Mouse (Mus musculus) forebrain, embryonic 13.5 days (tissue): ENCODE results near the gene Ado. TPM values are rescaled to one million over a fixed set of nuclear protein-coding genes. Genes with fewer than 3 reads are reported as not detected.

Experiments
- ATAC-seq: fragments of 200-750 bp; cut with Nextera tagmentation; 2 replicates; pipeline ENCODE4 v1.8.0; 2017
- H3K27ac ChIP-seq: fragments of 300-500 bp; sonication (generic); 2 replicates; pipeline ENCODE4 v1.5.1; 2015; ENCODE audit warnings: inconsistent platforms, mild to moderate bottlenecking, moderate library complexity
- H3K27me3 ChIP-seq: fragments of 300-500 bp; sonication (generic); 2 replicates; pipeline ENCODE4 v1.6.1; 2015; ENCODE audit warnings: mild to moderate bottlenecking, inconsistent platforms
- H3K36me3 ChIP-seq: fragments of 300-500 bp; sonication (generic); 2 replicates; pipeline ENCODE4 v1.6.1; 2015; ENCODE audit warnings: mild to moderate bottlenecking, inconsistent platforms; ENCODE audit not compliant: poor library complexity, severe bottlenecking
- H3K4me1 ChIP-seq: fragments of 300-500 bp; sonication (generic); 2 replicates; pipeline ENCODE4 v1.6.1; 2015; ENCODE audit warnings: inconsistent platforms
- H3K4me2 ChIP-seq: fragments of 300-500 bp; sonication (generic); 2 replicates; pipeline ENCODE4 v1.6.1; 2015; ENCODE audit warnings: inconsistent platforms, mild to moderate bottlenecking, moderate library complexity
- H3K4me3 ChIP-seq: fragments of 300-500 bp; sonication (generic); 2 replicates; pipeline ENCODE4 v1.5.1; 2015; ENCODE audit warnings: mild to moderate bottlenecking, inconsistent platforms
- H3K9ac ChIP-seq: fragments of 300-500 bp; sonication (generic); 2 replicates; pipeline ENCODE4 v1.6.1; 2015; ENCODE audit warnings: mild to moderate bottlenecking, inconsistent platforms
- H3K9me3 ChIP-seq: fragments of 300-500 bp; sonication (generic); replicated peaks from 2 replicates; pipeline ENCODE4 v1.6.1; 2016; ENCODE audit warnings: inconsistent platforms
- WGBS: fragments of 180-500 bp; shearing (Covaris S2); methylation state at CpG from one replicate; pipeline ENCODE4 v1.1.7; 2015; 5-methylcytosine and 5-hydroxymethylcytosine counted together
- polyA plus RNA-seq: library from polyadenylated mRNA; unstranded; fragments of >200 nt; fragmentation: Nextera tagmentation; extraction: Ambion mirVana; gene quantifications from 2 replicates; pipeline ENCODE4 v1.2.1, GENCODE M21; 2015

The Ado gene
- polyA plus RNA-seq, 1 experiment from 2014 or later = 56.1 TPM

DNA sequence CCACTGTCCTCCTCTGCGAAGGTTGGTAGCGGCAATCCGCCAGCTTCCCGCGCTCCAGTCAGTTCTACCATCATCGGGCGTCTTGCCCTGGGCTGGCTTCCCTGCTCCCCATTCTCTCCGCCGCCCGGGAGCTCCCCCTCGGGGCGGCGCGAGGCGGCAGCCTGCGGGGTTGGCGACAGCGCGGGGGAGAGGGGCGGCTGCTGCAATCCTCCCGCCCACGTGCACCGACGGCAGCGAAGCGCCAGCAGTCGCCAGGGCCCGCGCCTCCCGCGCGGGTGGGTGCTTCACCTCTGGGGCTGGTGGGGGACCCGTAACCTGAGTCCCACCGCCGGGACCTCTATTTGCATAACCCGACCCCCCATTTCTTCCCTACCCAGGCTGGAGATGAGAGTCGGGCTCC lies 13.5 kb downstream of the Ado start, which contains the start of gene Egr2:
Gene Egr2, plus strand, starts transcription at position 220 of the 400 bp plus-strand sequence.
- H3K27ac ChIP-seq = no peak within 1 kb of the TSS
- peaks cover 99% of the 10 kb centered on the region for H3K27me3 ChIP-seq
- H3K4me3 ChIP-seq = peak within 1 kb of the TSS; percentile 53
- H3K4me1 ChIP-seq = peaks cover 39% of the 10 kb centered on the region
- under 1% methylated on average over 29 of the region's 37 CpGs for WGBS
- no peaks in the 10 kb centered on the region for H3K36me3 ChIP-seq
- H3K4me2 ChIP-seq = peak within 1 kb of the TSS; percentile 91
- no peak for ATAC-seq
- no peaks in the 10 kb centered on the region for H3K9me3 ChIP-seq
- H3K9ac ChIP-seq = peak within 1 kb of the TSS; percentile 45; the same call in 1 of the 2 replicates

DNA sequence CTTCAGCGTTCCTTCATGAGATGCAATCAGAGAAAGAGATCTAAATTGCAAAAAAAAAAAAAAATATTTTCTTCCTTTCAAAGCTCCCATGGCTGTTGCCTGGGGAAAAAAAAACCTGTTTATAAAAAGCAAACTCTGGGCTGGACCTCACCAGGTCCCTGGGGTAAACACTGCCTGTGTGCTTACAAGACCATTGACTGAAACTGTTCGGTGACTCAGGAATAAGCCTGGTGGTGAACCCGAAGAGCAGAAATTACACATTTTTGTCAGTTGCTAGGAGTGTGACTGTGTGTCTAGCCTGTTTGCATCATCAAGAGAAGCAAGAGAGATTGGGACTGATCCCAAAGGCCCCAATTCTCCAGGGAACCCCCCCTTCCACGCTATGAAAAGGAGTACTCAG lies 19.0 kb downstream of the Ado start:
- peaks cover 84% of the 10 kb centered on the region for H3K27me3 ChIP-seq
- WGBS = 83% methylated on average over 4 of the region's 4 CpGs
- H3K27ac ChIP-seq = no peak overlapping the region
- peaks cover 6% of the 10 kb centered on the region; the same call in 1 of the 2 replicates for H3K4me1 ChIP-seq
- H3K36me3 ChIP-seq = no peaks in the 10 kb centered on the region
- no peak for ATAC-seq
- no peaks in the 10 kb centered on the region for H3K9me3 ChIP-seq
- H3K4me3 ChIP-seq = no peak overlapping the region
- H3K4me2 ChIP-seq = no peak overlapping the region
- H3K9ac ChIP-seq = no peak overlapping the region

GRCm38 (mm10) chr10:67526435-67526834 lies 22.3 kb downstream of the Ado start:
- H3K4me1 ChIP-seq = peaks cover 6% of the 10 kb centered on the region; the same call in 1 of the 2 replicates
- peak; percentile 36; the same call in 1 of the 2 replicates for ATAC-seq
- H3K9ac ChIP-seq = no peak overlapping the region
- H3K27ac ChIP-seq = no peak overlapping the region
- no peak overlapping the region for H3K4me3 ChIP-seq
- H3K36me3 ChIP-seq = no peaks in the 10 kb centered on the region
- peaks cover 71% of the 10 kb centered on the region for H3K27me3 ChIP-seq
- 27% methylated on average over 9 of the region's 9 CpGs for WGBS
- H3K9me3 ChIP-seq = no peaks in the 10 kb centered on the region
- no peak overlapping the region for H3K4me2 ChIP-seq

DNA sequence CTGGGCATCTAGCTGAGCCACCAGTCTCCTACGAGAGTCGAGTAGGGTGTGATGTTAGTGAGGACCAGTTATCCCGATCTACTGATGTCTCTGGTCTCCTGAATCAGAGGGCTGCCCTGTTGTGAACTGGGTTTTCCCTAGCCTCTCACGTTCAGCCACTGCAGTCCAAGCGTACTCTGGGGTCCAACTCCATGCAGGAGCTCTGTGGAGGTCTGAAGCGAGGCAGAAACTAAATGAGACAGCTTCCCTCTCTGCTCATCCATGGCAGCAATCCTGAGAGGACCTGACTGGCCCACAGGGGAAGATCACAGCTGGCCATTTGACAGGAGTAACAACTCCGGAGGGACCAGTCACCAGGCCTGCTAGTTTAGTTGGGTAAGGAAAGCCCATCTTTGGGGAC lies 24.1 kb downstream of the Ado start:
- H3K9me3 ChIP-seq = no peaks in the 10 kb centered on the region
- no peak overlapping the region for H3K4me3 ChIP-seq
- ATAC-seq = no peak
- H3K27me3 ChIP-seq = peaks cover 54% of the 10 kb centered on the region
- H3K36me3 ChIP-seq = no peaks in the 10 kb centered on the region
- H3K4me1 ChIP-seq = peaks cover 6% of the 10 kb centered on the region; the same call in 1 of the 2 replicates
- WGBS = 89% methylated on average over 7 of the region's 7 CpGs
- H3K9ac ChIP-seq = no peak overlapping the region
- no peak overlapping the region for H3K27ac ChIP-seq
- H3K4me2 ChIP-seq = no peak overlapping the region

- H3K36me3 ChIP-seq = no peaks in the 10 kb centered on the region
- H3K4me2 ChIP-seq = no peak overlapping the region
- no peak overlapping the region for H3K27ac ChIP-seq
- H3K4me3 ChIP-seq = no peak overlapping the region
- H3K9ac ChIP-seq = no peak overlapping the region
- no peaks in the 10 kb centered on the region for H3K9me3 ChIP-seq
- H3K27me3 ChIP-seq = peaks cover 50% of the 10 kb centered on the region
- no peak for ATAC-seq
- WGBS = 86% methylated on average over 3 of the region's 3 CpGs
- H3K4me1 ChIP-seq = peaks cover 6% of the 10 kb centered on the region; the same call in 1 of the 2 replicates
These were observed 24.6 kb downstream of the Ado start for GRCm38 (mm10) chr10:67524130-67524529.

DNA sequence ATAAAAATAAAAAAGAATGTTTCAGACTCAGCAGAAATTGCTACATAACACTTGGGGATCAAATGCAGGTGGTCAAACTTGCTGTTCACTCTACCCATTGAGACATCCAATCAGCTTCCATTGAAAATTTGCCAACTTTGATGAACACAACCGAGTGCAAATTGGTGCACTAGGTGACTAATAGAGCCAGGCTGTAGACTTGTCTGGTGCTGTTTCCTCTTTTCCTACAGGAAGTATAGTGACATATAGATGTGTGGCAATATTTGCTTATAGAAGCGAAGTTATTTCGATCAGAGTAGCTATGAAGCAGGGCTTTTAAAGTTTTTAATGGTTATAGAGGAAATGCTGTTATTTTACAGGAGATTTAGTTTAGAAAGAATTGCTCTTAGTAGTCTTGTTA lies 30.0 kb downstream of the Ado start:
- 89% methylated on average over 3 of the region's 3 CpGs for WGBS
- no peaks in the 10 kb centered on the region for H3K4me1 ChIP-seq
- H3K4me2 ChIP-seq = no peak overlapping the region
- H3K4me3 ChIP-seq = no peak overlapping the region
- no peaks in the 10 kb centered on the region for H3K36me3 ChIP-seq
- H3K27ac ChIP-seq = no peak overlapping the region
- ATAC-seq = no peak
- peaks cover 17% of the 10 kb centered on the region for H3K27me3 ChIP-seq
- no peaks in the 10 kb centered on the region for H3K9me3 ChIP-seq
- no peak overlapping the region for H3K9ac ChIP-seq

GRCm38 (mm10) chr10:67512871-67513270 lies 35.9 kb downstream of the Ado start:
- no peak overlapping the region for H3K4me3 ChIP-seq
- H3K4me1 ChIP-seq = no peaks in the 10 kb centered on the region
- H3K4me2 ChIP-seq = no peak overlapping the region
- H3K36me3 ChIP-seq = no peaks in the 10 kb centered on the region
- no peak for ATAC-seq
- no peak overlapping the region for H3K27ac ChIP-seq
- H3K9ac ChIP-seq = no peak overlapping the region
- WGBS = 77% methylated on average over 7 of the region's 7 CpGs
- no peaks in the 10 kb centered on the region for H3K9me3 ChIP-seq
- no peaks in the 10 kb centered on the region for H3K27me3 ChIP-seq

- 59% methylated on average over 8 of the region's 8 CpGs for WGBS
- ATAC-seq = no peak
- no peak overlapping the region for H3K4me3 ChIP-seq
These were observed 36.5 kb downstream of the Ado start for GRCm38 (mm10) chr10:67512211-67512610.

GRCm38 (mm10) chr10:67505248-67505647 lies 43.5 kb downstream of the Ado start:
- Histone ChIP-seq H3K9me3 (no peaks in the 10 kb centered on the region), H3K9ac (no peak overlapping the region), H3K4me3 (no peak overlapping the region), H3K4me1 (no peaks in the 10 kb centered on the region), H3K36me3 (no peaks in the 10 kb centered on the region), H3K4me2 (no peak overlapping the region), H3K27me3 (0 out of 2 replicates have a peak, but pooled peaks cover 4% of the 10 kb centered on the region), H3K27ac (no peak overlapping the region)
- ATAC-seq = no peak
- WGBS = 73% methylated on average over 3 of the region's 3 CpGs

More at GRCm38 (mm10) chr10:67512211-67512610, 36.5 kb downstream of the Ado start:
- no peaks in the 10 kb centered on the region for H3K9me3 ChIP-seq
- no peaks in the 10 kb centered on the region for H3K27me3 ChIP-seq
- H3K4me1 ChIP-seq = no peaks in the 10 kb centered on the region
- no peak overlapping the region for H3K27ac ChIP-seq
- no peak overlapping the region for H3K4me2 ChIP-seq
- H3K36me3 ChIP-seq = no peaks in the 10 kb centered on the region
- no peak overlapping the region for H3K9ac ChIP-seq

DNA sequence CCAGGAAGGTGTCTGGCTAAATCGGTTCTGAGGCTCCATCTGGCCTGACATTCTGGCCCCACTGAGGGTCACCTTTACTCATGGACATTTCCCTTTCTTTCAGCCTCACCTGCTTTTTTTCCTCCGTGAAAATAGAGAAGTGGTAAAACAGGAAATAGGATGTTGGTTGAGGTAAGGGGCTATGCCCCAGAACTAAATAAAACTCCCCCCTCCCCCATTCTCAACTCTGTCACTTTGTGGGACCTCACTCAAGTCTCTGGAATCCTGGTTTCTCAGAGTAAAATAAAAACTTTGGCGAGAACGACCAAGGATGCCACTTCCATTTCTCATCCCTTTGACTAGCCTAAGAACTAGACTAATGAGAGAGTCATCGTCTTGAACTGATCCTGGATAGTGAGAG lies 44.7 kb downstream of the Ado start:
- Histone ChIP-seq H3K4me3 (no peak overlapping the region), H3K9ac (no peak overlapping the region), H3K4me2 (no peak overlapping the region), H3K27me3 (0 out of 2 replicates have a peak, but pooled peaks cover 4% of the 10 kb centered on the region), H3K27ac (no peak overlapping the region), H3K9me3 (no peaks in the 10 kb centered on the region), H3K36me3 (no peaks in the 10 kb centered on the region), H3K4me1 (no peaks in the 10 kb centered on the region)
- ATAC-seq = no peak
- WGBS = 73% methylated on average over 5 of the region's 5 CpGs

DNA sequence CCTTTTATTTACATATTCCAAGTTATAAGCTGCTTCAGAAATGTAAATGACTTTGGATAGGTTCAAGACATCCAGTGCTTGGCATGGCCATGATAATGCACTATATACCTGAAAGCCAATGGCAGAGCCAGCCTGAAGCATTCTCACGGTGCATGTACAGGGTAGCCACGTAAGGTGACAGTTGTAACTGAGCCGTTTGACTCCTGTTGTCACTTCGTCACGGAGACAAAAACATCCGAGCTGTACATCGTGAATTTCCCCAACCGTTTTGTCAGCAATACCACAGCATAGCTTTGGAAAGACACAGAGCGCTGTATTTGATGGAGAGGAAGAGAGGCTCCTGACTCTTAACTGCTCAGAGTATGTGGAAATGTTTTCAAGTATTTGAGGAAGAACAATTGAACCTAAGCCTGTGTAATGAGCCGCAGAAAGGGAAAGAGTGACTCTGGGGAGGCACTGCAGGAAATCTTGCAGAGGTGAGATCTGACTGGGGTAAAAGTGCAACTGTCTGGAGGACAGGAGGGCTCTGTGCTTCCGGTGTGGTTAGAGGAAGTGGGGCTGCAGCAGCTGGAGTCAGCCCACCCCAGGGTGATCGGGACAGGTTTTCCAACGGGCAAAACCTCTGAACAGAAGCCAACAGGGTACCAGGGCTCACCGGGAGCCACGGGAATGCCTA lies 45.3 kb downstream of the Ado start:
- ATAC-seq = no peak
- no peak overlapping the region for H3K27ac ChIP-seq

GRCm38 (mm10) chr10:67497951-67498350 lies 50.8 kb downstream of the Ado start:
- H3K4me3 ChIP-seq = no peak overlapping the region
- 96% methylated on average over 9 of the region's 9 CpGs for WGBS

More for the DNA sequence above, 45.3 kb downstream of the Ado start:
- Histone ChIP-seq H3K4me2 (no peak overlapping the region), H3K4me1 (no peaks in the 10 kb centered on the region), H3K9me3 (no peaks in the 10 kb centered on the region), H3K27me3 (0 out of 2 replicates have a peak, but pooled peaks cover 4% of the 10 kb centered on the region), H3K9ac (no peak overlapping the region), H3K36me3 (no peaks in the 10 kb centered on the region), H3K4me3 (no peak overlapping the region)
- WGBS = 63% methylated on average over 15 of the region's 15 CpGs

More at GRCm38 (mm10) chr10:67497951-67498350, 50.8 kb downstream of the Ado start:
- no peaks in the 10 kb centered on the region for H3K4me1 ChIP-seq
- H3K27me3 ChIP-seq = no peaks in the 10 kb centered on the region
- ATAC-seq = no peak
- H3K4me2 ChIP-seq = no peak overlapping the region
- no peaks in the 10 kb centered on the region for H3K36me3 ChIP-seq
- H3K9me3 ChIP-seq = no peaks in the 10 kb centered on the region
- H3K9ac ChIP-seq = no peak overlapping the region
- no peak overlapping the region for H3K27ac ChIP-seq
